Mouse (Mus musculus) ES-Bruce4 (cell line): ENCODE results near the gene Sostdc1. TPM values are rescaled to one million over a fixed set of nuclear protein-coding genes. Genes with fewer than 3 reads are reported as not detected.

ENCODE experiments used
- H3K27ac ChIP-seq: 2 replicates; pipeline ENCODE4 v1.5.1; 2012; ENCODE audit warnings: low read length, inconsistent platforms; ENCODE audit not compliant: insufficient read depth
- H3K27me3 ChIP-seq: 2 replicates; pipeline ENCODE4 v1.6.1; 2012; ENCODE audit warnings: mild to moderate bottlenecking, low read length, inconsistent platforms; ENCODE audit not compliant: control insufficient read depth, poor library complexity, insufficient read depth, severe bottlenecking
- H3K36me3 ChIP-seq: 2 replicates; pipeline ENCODE4 v1.6.1; 2012; ENCODE audit warnings: inconsistent platforms, mild to moderate bottlenecking, low read length, moderate library complexity; ENCODE audit not compliant: control insufficient read depth, poor library complexity, insufficient read depth, severe bottlenecking
- H3K4me1 ChIP-seq: one replicate; pipeline ENCODE4 v1.8.1; 2011; ENCODE audit warnings: low read length; ENCODE audit not compliant: control insufficient read depth, insufficient read depth
- H3K4me3 ChIP-seq: 2 replicates; pipeline ENCODE4 v1.5.1; 2011; ENCODE audit warnings: low read depth, mild to moderate bottlenecking, low read length
- H3K9ac ChIP-seq: 2 replicates; pipeline ENCODE4 v1.6.1; 2012; ENCODE audit warnings: low read depth, mild to moderate bottlenecking, inconsistent platforms; ENCODE audit not compliant: poor library complexity, severe bottlenecking
- H3K9me3 ChIP-seq: replicated peaks from 2 replicates; pipeline ENCODE4 v1.6.1; 2012; ENCODE audit warnings: mild to moderate bottlenecking, low read length, inconsistent platforms; ENCODE audit not compliant: control insufficient read depth, poor library complexity, insufficient read depth, severe bottlenecking
- CTCF ChIP-seq: IDR thresholded peaks from one replicate; pipeline ENCODE4 v1.8.1; 2011; ENCODE audit warnings: low read depth, low read length
- EP300 ChIP-seq: IDR thresholded peaks from 2 replicates; pipeline ENCODE4 v1.6.1; 2011; ENCODE audit warnings: low read depth, low read length; ENCODE audit not compliant: insufficient read depth
- POLR2A ChIP-seq: IDR thresholded peaks from one replicate; pipeline ENCODE4 v1.8.1; 2011; ENCODE audit warnings: low read length; ENCODE audit not compliant: insufficient read depth
- polyA plus RNA-seq: library from polyadenylated mRNA; stranded (reverse); fragments of >200 nt; gene quantifications from 2 replicates; pipeline ENCODE4 v1.2.4, GENCODE M21; 2011; ENCODE audit warnings: low read depth; ENCODE audit not compliant: missing spikeins, insufficient read depth, insufficient read length

The Sostdc1 gene
- polyA plus RNA-seq = not detected in 2 replicates

DNA sequence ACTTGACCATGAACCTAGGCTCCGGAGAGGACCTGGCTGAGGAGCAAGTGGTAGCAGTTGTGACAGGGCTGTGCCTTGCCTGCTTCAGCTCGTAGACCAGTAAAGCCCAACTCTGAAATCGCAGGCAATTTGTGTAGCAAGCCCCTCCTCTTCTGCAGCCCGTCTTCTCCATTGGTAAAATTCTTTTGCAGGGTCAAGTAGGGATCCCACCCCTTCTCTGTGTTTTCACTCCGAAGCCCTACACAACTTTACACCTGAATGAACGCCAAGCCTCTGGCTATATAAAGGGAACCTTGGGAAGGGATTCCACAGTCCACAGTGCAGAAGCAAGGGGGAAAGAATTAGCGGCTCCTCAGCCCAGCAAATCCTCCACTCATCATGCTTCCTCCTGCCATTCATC lies at the start of gene Sostdc1:
TSS of gene Sostdc1 (plus strand) at position 224 of the 400 bp plus-strand sequence.
- TF ChIP-seq POLR2A (no peak), EP300 (no peak), CTCF (no peak)
- Histone ChIP-seq H3K27me3 (no peaks in the 10 kb centered on the region), H3K4me3 (no peak within 1 kb of the TSS), H3K36me3 (no peaks in the 10 kb centered on the region), H3K27ac (no peak within 1 kb of the TSS), H3K4me1 (no peaks in the 10 kb centered on the region), H3K9me3 (no peaks in the 10 kb centered on the region), H3K9ac (no peak within 1 kb of the TSS)

DNA sequence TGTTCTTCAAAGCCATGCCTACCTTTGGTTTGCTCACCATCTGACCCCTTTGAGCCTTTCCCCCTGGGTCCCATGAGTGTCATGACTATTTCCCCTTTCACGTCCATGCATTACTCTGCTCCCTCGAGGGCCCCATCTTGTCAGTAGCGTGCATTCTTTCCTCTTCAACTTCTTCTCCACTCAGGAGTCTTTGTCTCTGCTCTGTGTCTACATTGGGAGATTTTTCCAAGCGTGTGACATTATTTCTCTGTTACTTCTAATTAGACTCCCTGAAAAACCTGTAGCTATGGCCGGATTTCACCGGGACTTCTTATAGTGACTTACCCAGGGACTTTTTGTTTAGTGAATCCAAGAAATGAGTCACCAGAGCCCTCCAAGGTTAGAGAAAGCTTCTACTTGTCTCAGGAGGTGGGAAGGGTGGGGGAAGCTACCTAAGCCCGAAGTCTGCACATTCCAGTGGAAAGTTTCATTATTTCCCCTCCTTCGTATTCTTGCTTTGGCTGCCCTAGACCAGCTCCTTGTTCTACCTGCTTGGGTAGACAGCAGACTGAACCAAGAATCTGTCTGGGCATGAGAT lies 46.2 kb upstream of the Sostdc1 start:
- Histone ChIP-seq H3K27ac (no peak overlapping the region), H3K36me3 (no peaks in the 10 kb centered on the region), H3K9ac (no peak overlapping the region), H3K4me1 (no peaks in the 10 kb centered on the region), H3K4me3 (no peak overlapping the region), H3K9me3 (no peaks in the 10 kb centered on the region), H3K27me3 (no peaks in the 10 kb centered on the region)
- TF ChIP-seq CTCF (no peak), EP300 (no peak), POLR2A (no peak)

DNA sequence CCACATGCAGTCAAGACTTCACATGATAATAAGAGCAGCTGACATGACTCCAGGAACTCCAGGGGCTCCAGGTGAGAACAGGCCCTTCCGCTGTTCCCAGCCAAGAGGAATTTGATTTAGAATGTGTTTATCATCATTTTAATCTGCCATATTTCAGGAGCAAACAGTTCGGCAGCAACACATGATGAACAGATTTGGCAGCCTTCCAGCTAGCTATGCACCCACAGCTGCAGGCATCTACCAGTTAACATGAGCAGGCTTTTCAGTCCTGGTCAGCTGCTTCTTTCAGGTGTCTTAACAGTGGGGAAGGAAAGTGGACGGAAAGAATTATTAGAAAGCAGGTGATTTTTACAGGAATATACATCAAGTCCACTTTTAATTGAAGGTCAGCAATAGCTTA lies 39.1 kb upstream of the Sostdc1 start:
- Histone ChIP-seq H3K27ac (no peak overlapping the region), H3K36me3 (no peaks in the 10 kb centered on the region), H3K9ac (no peak overlapping the region), H3K27me3 (no peaks in the 10 kb centered on the region), H3K9me3 (no peaks in the 10 kb centered on the region), H3K4me1 (no peaks in the 10 kb centered on the region), H3K4me3 (no peak overlapping the region)
- TF ChIP-seq CTCF (no peak), POLR2A (no peak), EP300 (no peak)

DNA sequence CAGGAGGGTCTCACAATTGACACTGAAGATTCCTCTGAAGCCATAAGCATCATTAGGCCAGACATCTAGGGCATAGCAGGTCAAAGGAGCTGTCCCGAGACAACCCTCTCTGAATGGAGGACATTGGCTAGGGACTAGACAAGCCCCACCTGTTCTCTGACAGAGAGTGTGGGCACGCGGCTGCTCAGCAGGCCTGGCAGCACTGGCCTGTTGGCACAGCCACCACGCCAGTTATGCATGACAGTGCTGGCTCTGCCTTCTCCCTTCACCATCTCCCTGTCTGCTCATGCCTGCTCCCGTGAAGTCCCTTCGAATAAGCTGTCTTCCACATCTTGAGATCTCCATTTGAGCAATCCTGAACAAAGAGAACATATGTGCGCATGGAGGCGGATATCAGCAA lies 24.3 kb upstream of the Sostdc1 start:
- peaks cover 3% of the 10 kb centered on the region; the same call in 1 of the 2 replicates for H3K9me3 ChIP-seq
- no peak overlapping the region for H3K27ac ChIP-seq
- no peaks in the 10 kb centered on the region for H3K4me1 ChIP-seq
- H3K36me3 ChIP-seq = no peaks in the 10 kb centered on the region
- H3K9ac ChIP-seq = no peak overlapping the region
- H3K4me3 ChIP-seq = no peak overlapping the region
- TF ChIP-seq EP300 = no peak
- no peak for TF ChIP-seq POLR2A
- TF ChIP-seq CTCF = no peak
- H3K27me3 ChIP-seq = peaks cover 2% of the 10 kb centered on the region; the same call in 1 of the 2 replicates

DNA sequence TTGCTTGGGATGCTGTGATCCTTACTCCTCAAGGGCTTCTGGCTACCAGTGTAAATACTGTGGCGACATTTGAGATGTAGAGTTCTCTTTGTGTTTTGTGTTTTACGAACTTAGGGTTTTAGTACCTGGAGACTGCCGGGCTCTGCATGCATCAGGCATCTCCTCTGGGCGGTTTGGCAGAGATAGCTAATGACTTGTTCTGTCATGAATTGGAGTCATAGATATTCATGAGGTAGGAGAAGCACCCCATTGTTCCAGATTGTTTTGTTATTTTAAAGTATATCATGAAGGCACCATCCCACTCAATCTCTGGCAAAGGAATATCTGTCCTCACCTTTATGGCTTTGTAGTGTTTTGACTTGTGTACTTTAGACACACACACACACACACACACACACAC lies 23.5 kb upstream of the Sostdc1 start:
- Histone ChIP-seq H3K27ac (no peak overlapping the region), H3K27me3 (peaks cover 2% of the 10 kb centered on the region; the same call in 1 of the 2 replicates), H3K4me1 (no peaks in the 10 kb centered on the region), H3K36me3 (no peaks in the 10 kb centered on the region), H3K4me3 (no peak overlapping the region), H3K9ac (no peak overlapping the region), H3K9me3 (peaks cover 1% of the 10 kb centered on the region; the same call in 1 of the 2 replicates)
- TF ChIP-seq CTCF = no peak
- no peak for TF ChIP-seq EP300
- no peak for TF ChIP-seq POLR2A

DNA sequence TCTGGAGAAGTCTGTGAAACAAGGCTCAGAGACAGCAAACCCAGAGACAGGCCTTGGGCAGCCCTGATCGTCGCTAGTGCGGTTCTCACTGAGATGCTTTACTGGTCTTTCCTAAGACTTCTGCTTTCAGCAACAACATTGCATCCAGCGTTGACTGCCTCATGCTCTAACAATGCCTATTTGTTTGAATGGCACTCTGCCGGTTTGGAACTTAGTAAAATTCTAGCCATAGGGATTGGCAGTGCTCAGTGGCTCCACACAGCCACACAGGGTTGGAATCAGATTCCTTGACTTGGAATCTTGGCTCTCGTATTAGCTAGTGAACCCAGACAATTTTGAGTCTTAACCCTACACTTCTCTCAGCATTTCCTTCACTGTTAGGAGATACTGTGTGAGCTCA lies 22.6 kb upstream of the Sostdc1 start:
- TF ChIP-seq EP300 (no peak), CTCF (no peak), POLR2A (no peak)
- no peaks in the 10 kb centered on the region for H3K9me3 ChIP-seq

More for the DNA sequence above, 22.6 kb upstream of the Sostdc1 start:
- Histone ChIP-seq H3K27ac (no peak overlapping the region), H3K27me3 (peaks cover 2% of the 10 kb centered on the region; the same call in 1 of the 2 replicates), H3K4me3 (no peak overlapping the region), H3K9ac (no peak overlapping the region), H3K36me3 (no peaks in the 10 kb centered on the region), H3K4me1 (no peaks in the 10 kb centered on the region)
